Mouse (Mus musculus): ENCODE results near the gene Iffo2.

DNA sequence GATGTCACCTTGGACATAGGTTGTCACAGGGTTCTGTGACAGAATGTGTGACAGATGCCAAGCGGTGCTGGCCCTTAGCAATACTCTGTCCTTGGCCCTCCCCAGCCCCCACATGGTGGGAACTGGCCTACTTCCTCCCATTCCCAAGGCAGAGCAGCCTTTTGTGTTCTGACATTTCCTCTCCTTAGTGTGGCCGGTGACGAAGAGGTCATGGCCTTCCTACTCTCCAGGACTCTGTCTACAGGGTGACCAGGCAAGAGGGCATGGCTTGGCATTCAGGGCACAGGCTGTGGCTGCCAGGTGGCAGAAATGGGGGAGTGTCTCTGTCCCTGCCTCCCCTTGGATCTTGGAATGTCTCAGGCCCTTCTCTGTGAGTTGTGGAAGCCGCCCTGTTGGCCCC, 57.0 kb downstream of the Iffo2 start:
- TF ChIP-seq CTCF (IDR thresholded peaks at IDR 0.05; ENCODE audit: extremely low read depth, insufficient read length, insufficient replicate concordance, low read depth, low read length) (no peak), POLR2A (IDR thresholded peaks at IDR 0.05; ENCODE audit: low read depth, low read length) (no peak)

All from small intestine, adult 2 months (tissue).